Mouse (Mus musculus) heart, embryonic 14.5 days (tissue): ENCODE data around the gene Ece2. TPM values are rescaled to one million over a fixed set of nuclear protein-coding genes. Genes with fewer than 3 reads are reported as not detected.

ENCODE experiments used
- ATAC-seq: fragments of 200-750 bp; cut with Nextera tagmentation; 2 replicates; pipeline ENCODE4 v1.8.0; 2017; ENCODE audit warnings: low read depth, moderate TSS enrichment; ENCODE audit not compliant: insufficient number of reproducible peaks, insufficient read depth, low FRiP score
- H3K27ac ChIP-seq, 2 experiments: fragments of 200-500 bp in 1 of 2; fragments of 300-500 bp in 1 of 2; sonication (generic) in 1 of 2; replicated peaks in 1 of 2; 2 replicates each; pipeline ENCODE4 v1.5.1; 2012 to 2014; ENCODE audit warnings: low read depth in 2 of 2, low read length in 2 of 2, control low read depth in 1 of 2, mild to moderate bottlenecking in 1 of 2, mixed read lengths in 1 of 2; ENCODE audit not compliant: control insufficient read depth in 1 of 2, insufficient read depth in 1 of 2
- H3K27me3 ChIP-seq: fragments of 300-500 bp; sonication (generic); 2 replicates; pipeline ENCODE4 v1.6.1; 2014; ENCODE audit warnings: mild to moderate bottlenecking, low read length, control low read depth; ENCODE audit not compliant: control insufficient read depth, insufficient read depth
- H3K36me3 ChIP-seq: fragments of 300-500 bp; sonication (generic); 2 replicates; pipeline ENCODE4 v1.6.1; 2014; ENCODE audit warnings: mild to moderate bottlenecking, control low read depth, low read length, mixed read lengths; ENCODE audit not compliant: control insufficient read depth, insufficient read depth
- H3K4me1 ChIP-seq, 2 experiments: fragments of 200-500 bp in 1 of 2; fragments of 300-500 bp in 1 of 2; sonication (generic) in 1 of 2; 2 replicates each; pipeline ENCODE4 v1.6.1; 2012 to 2014; ENCODE audit warnings: low read length in 2 of 2, control low read depth in 1 of 2, mixed read lengths in 1 of 2; ENCODE audit not compliant: control insufficient read depth in 2 of 2, insufficient read depth in 2 of 2
- H3K4me2 ChIP-seq: fragments of 300-500 bp; sonication (generic); 2 replicates; pipeline ENCODE4 v1.6.1; 2014; ENCODE audit warnings: mild to moderate bottlenecking, low read length
- H3K4me3 ChIP-seq, 2 experiments: fragments of 200-500 bp in 1 of 2; fragments of 300-500 bp in 1 of 2; sonication (generic) in 1 of 2; 2 replicates each; pipeline ENCODE4 v1.5.1; 2012 to 2014; ENCODE audit warnings: low read length in 2 of 2, mild to moderate bottlenecking in 2 of 2, control low read depth in 1 of 2, low read depth in 1 of 2, moderate library complexity in 1 of 2; ENCODE audit not compliant: control insufficient read depth in 1 of 2, insufficient read depth in 1 of 2
- H3K9ac ChIP-seq: fragments of 300-500 bp; sonication (generic); 2 replicates; pipeline ENCODE4 v1.6.1; 2014; ENCODE audit warnings: mild to moderate bottlenecking, low read length
- H3K9me3 ChIP-seq: fragments of 300-500 bp; sonication (generic); 2 replicates; pipeline ENCODE4 v1.6.1; 2016; ENCODE audit warnings: low read length, control low read depth; ENCODE audit not compliant: control insufficient read depth
- WGBS: fragments of 180-500 bp; shearing (Covaris S2); extraction: QIAGEN DNeasy Blood & Tissue Kit; methylation state at CpG from one replicate; pipeline ENCODE4 v1.1.7; 2014; 5-methylcytosine and 5-hydroxymethylcytosine counted together
- microRNA counts: library from miRNA; unstranded; fragments of <30 nt; microRNA quantifications from one replicate; lab custom pipeline; 2016
- microRNA-seq: library from miRNA; unstranded; fragments of <30 nt; microRNA quantifications from one replicate; pipeline ENCODE4, GENCODE M21; 2016
- polyA plus RNA-seq: library from polyadenylated mRNA; unstranded; fragments of >200 nt; fragmentation: Nextera tagmentation; extraction: Ambion mirVana; gene quantifications from 2 replicates; pipeline ENCODE4 v1.2.1, GENCODE M21; 2014

Gene Ece2
- polyA plus RNA-seq, 1 experiment from 2014 or later = 0.53 TPM

DNA sequence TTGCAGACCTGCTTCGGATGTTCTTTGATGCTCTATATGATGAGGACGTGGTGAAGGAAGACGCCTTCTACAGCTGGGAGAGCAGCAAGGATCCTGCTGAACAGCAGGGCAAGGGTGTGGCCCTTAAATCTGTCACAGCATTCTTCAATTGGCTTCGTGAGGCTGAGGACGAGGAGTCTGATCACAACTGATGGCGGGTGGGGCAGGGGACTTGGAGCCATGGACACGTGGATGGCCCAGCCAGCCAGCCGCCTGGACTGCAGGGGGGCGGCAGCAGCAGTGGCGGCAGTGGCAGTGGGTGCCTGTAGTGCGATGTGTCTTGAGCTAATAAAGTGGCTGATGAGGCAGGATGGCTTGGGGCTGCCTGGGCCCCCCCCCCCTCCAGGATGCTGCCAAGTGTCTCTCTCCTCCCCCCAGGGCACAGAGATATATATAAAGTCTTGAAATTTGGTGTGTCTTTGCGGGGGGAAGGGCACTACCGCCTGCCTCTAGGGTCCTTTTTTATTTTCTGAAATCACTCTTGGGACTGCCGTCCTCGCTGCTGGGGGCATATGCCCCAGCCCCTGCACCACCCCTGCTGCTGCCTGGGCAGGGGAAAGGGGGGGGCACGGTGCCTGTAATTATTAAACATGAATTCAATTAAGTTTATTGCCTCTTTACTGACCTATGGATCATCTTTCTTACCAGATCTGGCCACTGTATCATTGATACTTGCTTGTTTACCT, 62.8 kb downstream of the Ece2 start:
- WGBS = 46% methylated on average over 16 of the region's 16 CpGs
- Histone ChIP-seq H3K36me3 (peaks cover 53% of the 10 kb centered on the region), H3K4me3 (no peak overlapping the region)

GRCm38 (mm10) chr16:20693111-20693701, 63.6 kb downstream of the Ece2 start, which contains the start of gene Fam131a:
Fam131a (plus strand) TSS chr16:20693241.
- WGBS = under 1% methylated on average over 37 of the region's 37 CpGs
- peaks cover 45% of the 10 kb centered on the region for H3K36me3 ChIP-seq
- peak within 1 kb of the TSS; percentile 77 for H3K9ac ChIP-seq
- no peaks in the 10 kb centered on the region for H3K9me3 ChIP-seq
- H3K4me2 ChIP-seq = peak within 1 kb of the TSS; percentile 80
- H3K4me1 ChIP-seq = peaks cover 18 to 19% of the 10 kb centered on the region in 2 experiments
- H3K4me3 ChIP-seq = peak within 1 kb of the TSS; percentile 63 to 75
- peak within 1 kb of the TSS; percentile 75 for H3K27ac ChIP-seq
- peak; percentile 89 for ATAC-seq
- H3K27me3 ChIP-seq = no peaks in the 10 kb centered on the region

More for the DNA sequence above, 62.8 kb downstream of the Ece2 start:
- H3K9ac ChIP-seq = no peak overlapping the region
- ATAC-seq = no peak
- H3K27me3 ChIP-seq = no peaks in the 10 kb centered on the region
- H3K9me3 ChIP-seq = no peaks in the 10 kb centered on the region
- peaks cover 18 to 19% of the 10 kb centered on the region in 2 experiments for H3K4me1 ChIP-seq
- H3K4me2 ChIP-seq = peak overlapping the region; percentile 80
- no peak overlapping the region for H3K27ac ChIP-seq

DNA sequence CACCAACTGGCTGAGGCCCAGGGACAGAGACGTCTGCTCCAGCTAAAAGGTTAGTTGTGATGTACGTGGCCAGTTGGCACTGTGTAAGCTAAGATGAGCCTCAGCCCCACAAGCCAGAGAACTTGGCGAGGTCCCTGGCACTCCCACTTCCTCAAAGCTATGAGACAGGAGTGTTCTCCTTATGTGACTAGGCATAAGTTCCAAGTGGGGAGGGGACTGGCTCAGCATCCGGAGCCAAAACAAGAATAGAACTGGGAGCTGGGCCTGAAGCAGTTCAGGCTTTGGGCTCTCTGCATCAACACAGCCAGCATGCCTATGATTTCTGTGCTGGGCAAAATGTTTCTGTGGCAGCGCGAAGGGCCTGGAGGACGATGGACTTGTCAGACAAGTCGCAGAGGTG, 65.2 kb downstream of the Ece2 start:
- Histone ChIP-seq H3K4me3 (peak overlapping the region; percentile 0 to 37; a peak in 1 of 4 replicates), H3K4me2 (peak overlapping the region; percentile 65), H3K36me3 (peaks cover 43% of the 10 kb centered on the region), H3K9me3 (no peaks in the 10 kb centered on the region), H3K4me1 (peaks cover 18 to 19% of the 10 kb centered on the region in 2 experiments), H3K9ac (0 out of 2 replicates have a peak overlapping the region, but pooled peaks have one; percentile 62), H3K27me3 (no peaks in the 10 kb centered on the region), H3K27ac (peak overlapping the region; percentile 34 to 72; a peak in 2 of 4 replicates)
- no peak for ATAC-seq
- WGBS = 66% methylated on average over 8 of the region's 8 CpGs

DNA sequence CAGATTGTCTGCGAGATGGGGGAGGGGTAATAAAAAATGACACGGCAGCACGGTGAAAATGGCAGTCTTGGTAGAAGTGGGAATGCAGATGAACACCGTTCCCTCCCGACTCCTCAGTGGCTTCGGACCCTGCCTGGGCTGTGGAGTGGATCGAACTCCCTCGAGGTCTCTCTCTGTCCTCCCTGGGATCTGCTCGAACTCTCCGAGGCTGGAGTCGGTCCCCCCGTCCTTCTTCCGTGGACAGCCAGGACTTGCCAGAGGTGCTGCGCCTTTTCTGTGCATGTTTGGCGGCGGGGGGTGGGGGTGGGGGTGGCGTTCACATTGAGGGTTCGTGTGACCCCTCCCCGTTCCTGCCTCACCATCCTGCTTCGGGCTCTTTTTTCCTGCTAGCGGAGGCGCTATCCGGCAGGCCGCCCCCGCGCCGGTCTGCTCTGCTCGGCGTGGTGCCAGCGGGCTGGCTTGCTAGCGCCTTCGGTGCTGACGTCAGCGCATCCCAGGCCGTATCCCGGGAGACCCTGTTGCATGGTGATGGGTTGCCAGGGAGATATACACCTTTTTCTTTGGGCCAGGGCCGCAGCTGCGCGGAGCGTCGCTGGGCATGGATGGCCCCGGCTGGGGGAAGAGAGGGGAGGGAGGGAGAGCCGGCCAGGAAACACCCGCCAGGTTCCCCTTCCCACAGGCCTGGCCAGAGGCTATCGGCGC, 66.1 kb downstream of the Ece2 start:
- 3% methylated on average over 46 of the region's 46 CpGs for WGBS
- Histone ChIP-seq H3K27ac (peak overlapping the region; percentile 33 to 72; a peak in 3 of 4 replicates), H3K36me3 (peaks cover 38% of the 10 kb centered on the region), H3K4me1 (peaks cover 18 to 19% of the 10 kb centered on the region in 2 experiments), H3K4me3 (peak overlapping the region; percentile 32 to 37), H3K4me2 (peak overlapping the region; percentile 65), H3K9me3 (no peaks in the 10 kb centered on the region), H3K9ac (peak overlapping the region; percentile 62), H3K27me3 (no peaks in the 10 kb centered on the region)
- ATAC-seq = peak; percentile 74

MicroRNA genes within 50 kb of the gene (microRNA counts, 519-probe panel; counts per million panel counts)
- 3,631 counts per million, percentile 73 among the panel's probes with 10 or more counts for microRNA mmu-miR-1224 (lab: Ali Mortazavi, UCI)

Small RNAs within 50 kb of the gene (microRNA-seq; reads per million reads assigned to microRNA genes)
- not detected for gene Mir1224

Other genes starting within 250 kb of the Ece2 start
- gene Abcc5, start 203.4 kb upstream of the Ece2 start, polyA plus RNA-seq = 64.6 and 68.6 TPM in 2 replicates
- gene Eif2b5, start 131.0 kb upstream of the Ece2 start, polyA plus RNA-seq = 67.3 and 69.6 TPM in 2 replicates
- gene Dvl3, start 112.8 kb upstream of the Ece2 start, polyA plus RNA-seq = 20.7 and 21.0 TPM in 2 replicates
- gene Ap2m1, start 94.3 kb upstream of the Ece2 start, polyA plus RNA-seq = 451 and 502 TPM in 2 replicates
- 37.1 and 46.0 TPM in 2 replicates for gene Abcf3, start 81.3 kb upstream of the Ece2 start, polyA plus RNA-seq
- gene Vwa5b2, start 40.4 kb upstream of the Ece2 start, polyA plus RNA-seq = 0.23 and 0.54 TPM in 2 replicates
- gene Eef1akmt4, start 18.2 kb upstream of the Ece2 start, polyA plus RNA-seq = 19.4 TPM in 2 replicates
- gene Gm49333, start 18.2 kb upstream of the Ece2 start, polyA plus RNA-seq = 0.14 TPM in 1 of 2 replicates, not detected in the other
- 29.3 and 31.4 TPM in 2 replicates for gene Alg3, start 18.1 kb upstream of the Ece2 start, polyA plus RNA-seq
- gene Camk2n2, start 8.5 kb upstream of the Ece2 start, polyA plus RNA-seq = 0.40 and 0.57 TPM in 2 replicates
- 217 and 231 TPM in 2 replicates for gene Psmd2, start 21.8 kb downstream of the Ece2 start, polyA plus RNA-seq
- gene Eif4g1, start 38.5 kb downstream of the Ece2 start, polyA plus RNA-seq = 96.6 and 107 TPM in 2 replicates
- gene Fam131a, start 63.4 kb downstream of the Ece2 start, polyA plus RNA-seq = 7.1 and 7.2 TPM in 2 replicates
- 53.2 and 58.4 TPM in 2 replicates for gene Polr2h, start 87.8 kb downstream of the Ece2 start, polyA plus RNA-seq
- gene Clcn2, start 87.9 kb downstream of the Ece2 start, polyA plus RNA-seq = 4.0 and 5.1 TPM in 2 replicates
- gene Chrd, start 103.3 kb downstream of the Ece2 start, polyA plus RNA-seq = 0.67 and 0.70 TPM in 2 replicates
- gene Thpo, start 104.7 kb downstream of the Ece2 start, polyA plus RNA-seq = 0.34 TPM in 1 of 2 replicates, not detected in the other